Comparison of ENCODE assay signal across 8 mouse cellular contexts in genomic region chr9:109832391-109833087, GRCm38 (mm10). TPM values are rescaled to one million over a fixed set of nuclear protein-coding genes. Genes with fewer than 3 reads are reported as not detected.
DNase-seq lines count a peak whose midpoint lies in the region; ATAC-seq and TF ChIP-seq lines count a peak whose summit lies in the region.

Gene Nme6, plus strand, starts transcription at chr9:109832749.

- TF ChIP-seq RAD21 in MEL (IDR thresholded peaks at IDR 0.05; ENCODE audit: low read depth, low read length), result peak; percentile 59

- H3K79me2 ChIP-seq in MEL (ENCODE audit: control insufficient read depth, insufficient read depth, low read length, poor library complexity), result peaks cover 3% of the 10 kb centered on the region

- H3K27ac ChIP-seq in MEL (ENCODE audit: control insufficient read depth, low read depth, low read length), result peak within 1 kb of the TSS; percentile 83
- peak within 1 kb of the TSS; percentile 45; the same call in 1 of the 2 replicates for H3K27ac ChIP-seq in cerebellum, adult 2 months (ENCODE audit: insufficient read depth, low read length)
- H3K27ac ChIP-seq in lung, embryonic 16.5 days (ENCODE audit: low read length), result peak within 1 kb of the TSS; percentile 77

- TF ChIP-seq EP300 in MEL (IDR thresholded peaks at IDR 0.05; ENCODE audit: low read depth in 1 of 2, low read length in 2 of 2), result no peak

- H3K36me3 ChIP-seq in MEL (ENCODE audit: control insufficient read depth in 1 of 2, insufficient read depth in 2 of 2, low read length in 2 of 2), result peaks cover 0 to 3% of the 10 kb centered on the region in 2 experiments; a peak in 2 of 4 replicates
- H3K36me3 ChIP-seq in lung, embryonic 16.5 days (ENCODE audit: control insufficient read depth, insufficient read depth, low read length), result peaks cover 3% of the 10 kb centered on the region; the same call in 1 of the 2 replicates

- WGBS in cerebellum, adult 2 months, result under 1% methylated on average over 32 of the region's 32 CpGs
- WGBS in lung, embryonic 16.5 days, result under 1% methylated on average over 32 of the region's 32 CpGs

- H3K9ac ChIP-seq in MEL (ENCODE audit: control insufficient read depth, low read depth, low read length, poor library complexity, severe bottlenecking), result peak within 1 kb of the TSS; percentile 85
- peak within 1 kb of the TSS; percentile 79 for H3K9ac ChIP-seq in lung, embryonic 16.5 days (ENCODE audit: low read length)

- H3K4me1 ChIP-seq in MEL (ENCODE audit: control insufficient read depth in 1 of 2, insufficient read depth in 2 of 2, low read length in 2 of 2), result no peaks in the 10 kb centered on the region
- H3K4me1 ChIP-seq in cerebellum, adult 2 months (ENCODE audit: control insufficient read depth, insufficient read depth, low read length), result 0 out of 2 replicates have a peak, but pooled peaks cover 3% of the 10 kb centered on the region
- peaks cover 5% of the 10 kb centered on the region for H3K4me1 ChIP-seq in lung, embryonic 16.5 days (replicated peaks; ENCODE audit: control insufficient read depth, insufficient read depth, low read length)

- peak within 1 kb of the TSS; percentile 99 for H3K4me2 ChIP-seq in lung, embryonic 16.5 days (ENCODE audit: low read depth, low read length)

- TF ChIP-seq POLR2A in MEL (IDR thresholded peaks at IDR 0.05; ENCODE audit: control insufficient read depth in 1 of 2, insufficient read depth in 1 of 2, low read depth in 1 of 2, low read length in 2 of 2, poor library complexity in 1 of 2), result peak; percentile 30 to 95; a peak in 3 of 4 replicates
- TF ChIP-seq POLR2A in cerebellum, adult 2 months (IDR thresholded peaks at IDR 0.05; ENCODE audit: borderline replicate concordance, insufficient read depth, low read length), result peak; percentile 85

- peak; percentile 95 for DNase-seq in MEL (ENCODE audit: low read depth, low spot score)
- DNase-seq in cerebellum, adult 2 months, result peak; percentile 84 to 90
- peak; percentile 90 for DNase-seq in forelimb bud, embryonic 11.5 days (ENCODE audit: low read depth, low spot score)
- peak; percentile 52 for DNase-seq in layer of hippocampus, adult 9-10 months (ENCODE audit: low spot score)
- DNase-seq in ovary, postnatal 10 days (ENCODE audit: low spot score), result peak; percentile 84
- DNase-seq in thymus, postnatal 10 days (ENCODE audit: low spot score in 2 of 2), result peak; percentile 62 to 76

- no peaks in the 10 kb centered on the region for H3K9me3 ChIP-seq in MEL (replicated peaks; ENCODE audit: insufficient read depth, low read length)
- no peaks in the 10 kb centered on the region for H3K9me3 ChIP-seq in lung, embryonic 16.5 days (ENCODE audit: control insufficient read depth, low read length)

- peak; percentile 97 to 98 for ATAC-seq in hematopoietic stem cell, adult 5-6 weeks (replicated peaks in 1 of 2; ENCODE audit: insufficient read depth in 1 of 2, low FRiP score in 2 of 2, low TSS enrichment in 1 of 2, low read depth in 1 of 2, poor library complexity in 2 of 2, severe bottlenecking in 2 of 2)
- ATAC-seq in lung, embryonic 16.5 days (ENCODE audit: low read depth), result peak; percentile 99

- peak; percentile 70 to 80 (median 71) for TF ChIP-seq CTCF in MEL (IDR thresholded peaks at IDR 0.05 in 2 of 3, conservative IDR thresholded peaks at IDR 0.05 in 1 of 3; ENCODE audit: control insufficient read depth in 1 of 3, insufficient read depth in 1 of 3, low read depth in 2 of 3, low read length in 3 of 3, poor library complexity in 1 of 3, severe bottlenecking in 1 of 3)
- peak; percentile 75 for TF ChIP-seq CTCF in cerebellum, adult 2 months (IDR thresholded peaks at IDR 0.05; ENCODE audit: borderline replicate concordance, insufficient read depth, low read depth, low read length)

- peak within 1 kb of the TSS; percentile 62 to 74 for H3K4me3 ChIP-seq in MEL (ENCODE audit: control insufficient read depth in 1 of 2, insufficient read depth in 1 of 2, low read depth in 2 of 2, low read length in 2 of 2)
- H3K4me3 ChIP-seq in cerebellum, adult 2 months (replicated peaks; ENCODE audit: insufficient read depth, low read depth, low read length), result peak within 1 kb of the TSS; percentile 75
- H3K4me3 ChIP-seq in lung, embryonic 16.5 days (ENCODE audit: low read length), result peak within 1 kb of the TSS; percentile 81

- no peaks in the 10 kb centered on the region for H3K27me3 ChIP-seq in MEL (ENCODE audit: control insufficient read depth in 1 of 2, insufficient read depth in 2 of 2, low read length in 2 of 2)
- H3K27me3 ChIP-seq in cerebellum, adult 2 months (ENCODE audit: control insufficient read depth, insufficient read depth, low read length), result no peaks in the 10 kb centered on the region
- H3K27me3 ChIP-seq in lung, embryonic 16.5 days (ENCODE audit: control insufficient read depth, insufficient read depth, low read depth, low read length), result no peaks in the 10 kb centered on the region

TF ChIP-seq in MEL, 35 proteins besides CTCF, POLR2A, EP300 and RAD21:
- TF ChIP-seq SMC3 (IDR thresholded peaks at IDR 0.05; ENCODE audit: low read depth, low read length) (peak; percentile 51; the same call in 1 of the 2 replicates), RCOR1 (IDR thresholded peaks at IDR 0.05; ENCODE audit: low read depth, low read length) (no peak), MAZ (IDR thresholded peaks at IDR 0.05; ENCODE audit: low read depth, low read length) (peak; percentile 94), E2F4 (IDR thresholded peaks at IDR 0.05; ENCODE audit: borderline replicate concordance, low read depth, low read length) (no peak; the same call in 1 of the 2 replicates), MYC (IDR thresholded peaks at IDR 0.05; ENCODE audit: low read depth, low read length) (peak; percentile 86), USF2 (IDR thresholded peaks at IDR 0.05; ENCODE audit: borderline replicate concordance in 1 of 2, insufficient read depth in 1 of 2, low read depth in 1 of 2, low read length in 2 of 2) (peak; percentile 48 to 79; a peak in 3 of 4 replicates), ELF1 (IDR thresholded peaks at IDR 0.05; ENCODE audit: low read depth, low read length) (no peak), USF1 (IDR thresholded peaks at IDR 0.05; ENCODE audit: low read depth, low read length) (peak; percentile 95), BHLHE40 (IDR thresholded peaks at IDR 0.05; ENCODE audit: borderline replicate concordance, low read depth, low read length) (no peak; the same call in 1 of the 2 replicates), HCFC1 (IDR thresholded peaks at IDR 0.05; ENCODE audit: low read depth, low read length) (peak; percentile 91), JUND (IDR thresholded peaks at IDR 0.05; ENCODE audit: low read depth, low read length) (no peak), ZMIZ1 (IDR thresholded peaks at IDR 0.05; ENCODE audit: low read depth, low read length) (no peak; the same call in 1 of the 2 replicates), POLR2AphosphoS2 (IDR thresholded peaks at IDR 0.05; ENCODE audit: low read length) (peak; percentile 79), UBTF (IDR thresholded peaks at IDR 0.05; ENCODE audit: borderline replicate concordance, insufficient read depth, low read depth, low read length) (no peak), ZKSCAN1 (IDR thresholded peaks at IDR 0.05; ENCODE audit: low read depth, low read length) (no peak), GATA1 (IDR thresholded peaks at IDR 0.05; ENCODE audit: low read depth, low read length) (no peak), CHD1 (IDR thresholded peaks at IDR 0.05; ENCODE audit: low read depth, low read length) (no peak), MXI1 (IDR thresholded peaks at IDR 0.05; ENCODE audit: low read depth, low read length) (peak; percentile 98), TCF12 (IDR thresholded peaks at IDR 0.05; ENCODE audit: low read depth, low read length) (peak; percentile 55; the same call in 1 of the 2 replicates), ETS1 (IDR thresholded peaks at IDR 0.05; ENCODE audit: low read depth, low read length) (no peak), MEF2A (IDR thresholded peaks at IDR 0.05; ENCODE audit: extremely low read depth, insufficient replicate concordance, low read depth, low read length, poor library complexity, severe bottlenecking) (no peak), MAFK (IDR thresholded peaks at IDR 0.05; ENCODE audit: borderline replicate concordance, low read depth, low read length) (no peak), NELFE (IDR thresholded peaks at IDR 0.05; ENCODE audit: low read depth, low read length) (peak; percentile 95), SIN3A (IDR thresholded peaks at IDR 0.05; ENCODE audit: low read length) (peak; percentile 90), NRF1 (IDR thresholded peaks at IDR 0.05; ENCODE audit: insufficient read depth, low read depth, low read length, poor library complexity, severe bottlenecking) (peak; percentile 52; the same call in 1 of the 2 replicates), CHD2 (IDR thresholded peaks at IDR 0.05; ENCODE audit: low read length) (no peak), ZNF384 (IDR thresholded peaks at IDR 0.05; ENCODE audit: low read depth, low read length) (no peak), TAL1 (IDR thresholded peaks at IDR 0.05; ENCODE audit: low read length) (no peak), MAX (IDR thresholded peaks at IDR 0.05; ENCODE audit: low read length) (peak; percentile 99), TBP (IDR thresholded peaks at IDR 0.05; ENCODE audit: low read depth, low read length) (peak; percentile 60), GABPA (IDR thresholded peaks at IDR 0.05; ENCODE audit: low read depth, low read length) (no peak), MYB (IDR thresholded peaks at IDR 0.05; ENCODE audit: low read depth, low read length) (no peak), ZC3H11A (IDR thresholded peaks at IDR 0.05; ENCODE audit: low read depth, low read length) (0 out of 2 replicates have a peak, but pooled peaks have one; percentile 23), POLR2AphosphoS5 (IDR thresholded peaks at IDR 0.05; ENCODE audit: borderline replicate concordance, low read depth, low read length) (no peak), KAT2A (conservative IDR thresholded peaks at IDR 0.05; ENCODE audit: low read depth, low read length) (no peak; the same call in 1 of the 2 replicates)

RNA-seq across cellular contexts. Expression of gene Nme6, which starts in this region (rescaled TPM):
- total RNA-seq in MEL (2012; rRNA removed), result 75.9 and 98.2 TPM in 2 replicates
- polyA plus RNA-seq in MEL (2012; ENCODE audit: insufficient read depth in 1 of 2, insufficient read length in 2 of 2, low read depth in 1 of 2, low replicate concordance in 2 of 2, missing spikeins in 1 of 2), result 10 to 100 TPM in 1 of 2 experiments, not detected in 1; 84.1 TPM
- polyA plus RNA-seq in cerebellum, adult 2 months (2012; rRNA removed), result 20.7 and 21.4 TPM in 2 replicates
- 23.3 and 34.3 TPM in 2 replicates for total RNA-seq in hematopoietic stem cell, adult 5-6 weeks (2017)
- 48.3 and 50.1 TPM in 2 replicates for polyA plus RNA-seq in lung, embryonic 16.5 days (2015; fragmentation: Nextera tagmentation; extraction: Ambion mirVana)

Comparison
In these comparisons a context has a peak if more than half of its experiments do, and no peak if none do; other contexts are left out.
1. Peak in every context shown above with its lines: DNase-seq, ATAC-seq, H3K4me3 ChIP-seq and H3K27ac ChIP-seq.